Mouse (Mus musculus) gastrocnemius, postnatal 4 days (tissue): ENCODE measurements at regions not wholly inside any gene's neighbourhood (a gene's known extent, or its start where the extent isn't known, plus 50 kb on each side); places are given as distances from the start of the nearest gene placed in this dataset.

Experiments used
- DNase-seq, 2 experiments: peaks; one replicate each; pipeline ENCODE4 v3.0.0; 2021 to 2022; ENCODE audit warnings: low spot score in 2 of 2, mixed read lengths in 2 of 2

DNA sequence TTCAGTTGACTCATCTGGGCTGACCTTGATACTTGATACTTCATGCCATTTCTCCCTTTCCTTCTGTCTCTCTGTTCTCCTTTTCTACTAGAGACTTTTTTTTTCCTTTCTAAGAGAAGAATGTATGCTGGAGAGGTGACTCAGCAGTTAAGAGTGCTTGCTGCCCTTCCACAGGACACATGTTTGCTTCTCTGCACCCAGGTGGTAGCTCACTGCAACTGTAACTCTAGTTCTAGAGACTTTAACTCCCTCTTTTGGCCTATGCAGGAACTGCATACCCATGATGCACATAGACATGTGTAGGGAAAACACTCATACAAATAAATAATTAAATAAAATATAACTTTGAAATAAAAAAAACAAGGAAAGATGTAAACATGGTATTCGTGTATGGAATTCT lies 221.5 kb upstream of the Nr2f2 start:
- DNase-seq, result no peak

DNA sequence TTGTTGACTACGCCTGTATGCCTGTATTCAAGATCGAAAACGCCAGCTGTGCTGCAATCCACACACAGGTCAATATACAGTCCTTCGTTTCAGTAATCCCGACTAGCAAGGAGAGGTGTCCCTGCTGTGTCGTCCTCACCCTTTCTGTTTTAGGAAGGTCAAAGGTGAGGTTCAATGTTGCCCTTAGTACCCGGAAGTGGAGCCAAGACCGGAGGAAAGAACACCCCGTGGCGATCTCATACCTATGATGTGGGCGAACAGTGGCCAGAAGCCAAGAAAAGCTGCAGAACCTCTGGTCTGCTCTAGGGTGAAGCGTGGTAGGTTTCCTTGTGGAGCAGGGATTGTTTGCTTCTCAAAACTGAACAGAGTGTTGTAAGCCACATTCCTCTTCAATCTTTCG lies 217.9 kb upstream of the Nr2f2 start:
- DNase-seq, result no peak

DNA sequence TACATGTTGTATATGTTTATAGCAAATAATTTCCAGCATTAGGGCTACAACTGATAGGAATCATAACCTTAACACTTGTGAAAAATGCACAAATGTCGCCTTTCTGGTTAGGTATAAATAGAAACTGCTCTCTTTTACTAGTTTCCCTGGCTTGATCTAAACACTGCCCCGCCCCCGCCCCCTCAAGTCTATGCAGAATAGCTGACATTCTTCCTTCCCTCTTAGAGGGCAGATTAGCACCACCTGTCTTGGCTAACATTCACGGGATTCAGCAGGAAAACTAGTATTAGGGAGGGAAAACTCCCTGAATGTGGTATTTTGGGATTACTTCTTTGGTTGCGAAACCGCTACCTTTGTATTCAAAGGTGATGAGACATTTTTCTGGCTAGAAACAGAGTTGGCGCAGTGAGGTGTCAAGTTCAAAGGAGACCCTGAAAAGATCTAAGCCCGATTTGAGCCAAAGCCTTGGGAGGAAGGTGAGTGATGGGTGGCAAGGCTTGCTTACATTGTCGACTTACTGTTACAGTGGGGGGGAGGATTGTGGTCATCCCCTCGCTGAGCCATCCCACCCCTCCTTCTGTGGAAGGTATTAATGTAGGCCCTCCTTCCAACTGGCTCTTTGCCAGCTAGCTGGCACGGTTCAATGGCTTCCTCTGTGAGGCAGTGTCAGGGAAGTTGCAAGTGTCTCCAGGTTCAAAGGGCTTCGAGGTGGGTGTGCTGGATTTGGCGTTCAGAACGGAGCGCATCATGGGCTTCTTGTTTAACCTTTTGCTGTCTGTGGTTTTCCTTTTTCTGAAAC lies 209.8 kb upstream of the Nr2f2 start:
- DNase-seq, result peak in 1 of 2 experiments; percentile 19

DNA sequence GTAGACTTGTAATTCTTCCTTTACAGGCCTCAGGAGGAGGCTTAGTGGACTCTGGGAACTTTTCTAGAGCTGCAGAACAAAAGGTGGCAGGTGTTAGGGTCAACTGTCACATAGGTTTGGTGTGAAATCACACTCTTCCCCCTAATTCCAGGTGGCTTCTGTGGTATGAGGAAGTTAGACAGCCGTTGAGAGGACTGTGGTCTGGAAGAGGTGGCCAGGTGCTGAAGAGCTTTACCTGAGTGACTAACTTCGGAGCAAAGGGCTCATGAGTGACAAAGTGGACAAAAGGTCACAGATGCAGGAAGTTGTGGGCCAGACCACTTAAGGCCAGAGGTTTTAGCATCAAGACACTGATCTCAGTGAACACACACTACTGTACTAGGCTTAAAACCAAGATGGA lies 209.1 kb upstream of the Nr2f2 start:
- DNase-seq, result no peak

DNA sequence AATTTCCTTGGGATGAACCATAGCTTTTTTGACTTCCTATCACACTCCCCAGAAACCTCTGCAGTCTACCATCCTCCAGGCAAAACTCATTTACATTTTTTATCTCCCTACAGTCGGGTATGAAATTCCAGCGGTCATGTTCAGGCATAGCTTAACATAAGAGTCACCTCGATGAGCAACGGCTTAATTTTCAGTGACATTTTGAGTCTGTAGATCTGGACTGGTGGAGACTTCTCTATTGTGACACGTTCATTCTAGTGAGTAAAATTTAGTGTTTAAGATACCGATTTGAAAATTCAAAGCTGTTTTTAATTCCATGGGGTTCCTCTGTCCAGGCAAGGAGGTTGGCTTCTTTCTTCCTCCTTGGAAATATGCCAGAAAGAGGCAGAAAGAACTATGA lies 207.7 kb upstream of the Nr2f2 start:
- no peak for DNase-seq

DNA sequence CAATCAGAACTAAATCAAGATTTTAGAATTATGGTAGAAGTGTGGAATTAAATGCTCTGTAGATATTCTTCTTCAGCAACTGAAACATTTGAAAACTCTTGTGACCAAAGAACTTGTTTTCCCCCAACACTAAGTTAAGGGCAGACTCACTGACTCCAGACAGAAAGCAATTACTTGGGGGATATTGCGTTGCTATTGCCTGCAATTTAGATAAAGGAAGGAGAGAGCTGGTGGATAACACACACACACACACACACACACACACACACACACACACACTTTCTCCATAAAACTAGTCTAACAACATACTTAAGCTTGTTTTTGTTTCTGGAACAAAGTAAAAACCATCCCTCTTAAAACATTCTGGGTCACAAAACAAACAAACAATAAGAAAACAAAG lies 198.5 kb upstream of the Nr2f2 start:
- no peak for DNase-seq

DNA sequence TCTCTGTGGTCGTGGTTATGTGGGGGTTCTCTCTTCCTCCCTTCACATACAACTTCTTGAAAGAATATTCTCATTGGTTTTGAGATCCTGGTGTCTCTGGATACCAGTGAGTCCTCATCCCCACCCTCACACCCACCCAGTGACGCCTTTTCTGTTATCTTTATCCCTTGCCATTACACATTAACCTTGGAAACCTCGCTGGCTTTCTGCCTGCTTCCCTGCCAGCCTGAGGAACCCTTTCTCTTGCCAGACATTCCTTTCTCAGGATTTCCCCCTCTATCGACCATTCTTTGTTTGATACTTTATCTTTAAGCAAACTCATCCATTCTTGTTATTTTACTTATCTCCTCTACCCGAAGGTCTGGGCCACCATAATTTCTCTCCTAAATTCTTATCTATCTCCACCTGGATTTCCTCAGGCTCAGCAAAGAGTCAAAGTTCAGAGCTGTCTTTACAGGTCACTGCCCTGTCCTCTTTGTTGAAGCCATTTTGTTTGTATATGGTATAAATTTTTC lies 182.5 kb upstream of the Nr2f2 start:
- DNase-seq, result no peak

DNA sequence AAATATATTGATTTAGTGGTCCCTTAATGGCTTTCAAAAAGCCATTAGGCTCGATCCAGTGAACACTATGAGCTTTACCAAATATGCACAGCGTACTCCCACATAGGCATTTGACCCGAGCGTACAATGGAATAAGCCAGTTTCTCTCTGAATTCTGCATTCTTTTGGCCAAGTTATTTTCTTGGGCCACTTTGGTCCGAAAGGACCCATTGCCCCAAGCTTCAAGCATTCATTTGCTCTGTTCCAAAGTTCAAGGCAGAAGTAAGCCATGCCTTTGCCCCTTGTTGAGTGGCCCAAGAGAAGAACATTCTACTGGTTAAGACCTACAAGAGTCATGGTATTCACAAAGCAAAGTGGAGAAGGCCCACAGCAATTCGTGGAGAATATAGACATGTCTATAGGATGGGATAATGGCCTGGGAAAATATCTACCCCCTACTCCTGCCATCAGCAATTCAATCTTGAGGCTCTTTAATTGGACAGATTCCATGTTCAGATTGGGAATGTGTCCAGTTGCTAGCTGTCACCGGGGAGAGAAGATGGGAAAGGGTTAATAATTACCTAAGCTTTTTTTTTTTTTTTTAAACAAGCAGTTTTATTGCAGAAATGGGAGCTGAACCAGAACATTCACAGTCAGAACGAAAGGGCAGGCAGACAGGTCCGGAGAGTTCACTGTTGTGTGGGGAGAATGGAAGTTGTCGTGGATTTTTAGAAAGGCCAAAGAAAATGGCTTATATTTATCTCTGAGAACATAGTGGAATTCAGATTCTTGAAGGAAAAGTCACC lies 175.5 kb upstream of the Nr2f2 start:
- no peak for DNase-seq

DNA sequence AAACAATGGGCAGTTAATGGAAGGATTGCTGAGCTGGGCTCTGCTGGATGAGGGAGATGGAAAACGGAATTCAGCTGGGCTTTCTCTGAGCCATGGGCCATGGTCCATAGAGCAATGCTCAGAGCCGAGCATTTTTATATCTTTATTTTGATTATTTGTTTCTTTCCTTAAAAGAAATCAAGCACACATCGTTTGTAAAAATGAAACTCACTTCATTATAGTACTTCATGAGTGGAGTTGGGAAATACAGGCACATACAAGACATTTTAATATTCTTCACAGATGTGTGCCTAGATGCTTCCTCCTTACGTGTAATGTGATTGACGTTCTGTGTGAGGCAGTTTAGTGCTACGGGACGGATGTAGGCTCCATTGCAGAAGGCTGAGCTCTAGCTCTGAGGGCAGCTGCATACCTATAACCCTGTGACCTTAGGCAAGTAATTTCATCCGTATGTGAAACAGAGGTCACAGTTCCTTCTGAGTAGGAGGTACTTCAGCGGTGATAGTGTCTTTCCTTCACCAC lies 172.6 kb upstream of the Nr2f2 start:
- no peak for DNase-seq

DNA sequence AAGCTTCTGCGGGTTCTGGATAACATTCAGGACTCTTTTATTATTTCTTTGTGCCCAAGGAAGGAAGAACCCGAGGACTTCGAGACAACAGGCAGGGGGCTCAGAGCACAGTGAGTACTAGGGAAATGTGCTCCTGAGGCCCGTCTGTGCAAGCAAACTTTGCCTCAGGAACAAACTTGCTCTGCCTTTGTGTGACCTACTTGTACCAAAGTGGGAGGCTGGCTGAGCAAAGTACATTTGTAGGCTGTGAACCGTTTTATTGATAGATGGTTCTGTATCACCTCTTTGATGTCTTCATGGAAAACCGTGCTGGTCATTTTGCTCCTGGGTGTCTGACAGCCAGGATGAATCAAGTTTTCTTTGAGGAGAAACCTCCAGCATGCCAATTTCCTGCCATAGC lies 169.5 kb upstream of the Nr2f2 start:
- DNase-seq, result no peak

DNA sequence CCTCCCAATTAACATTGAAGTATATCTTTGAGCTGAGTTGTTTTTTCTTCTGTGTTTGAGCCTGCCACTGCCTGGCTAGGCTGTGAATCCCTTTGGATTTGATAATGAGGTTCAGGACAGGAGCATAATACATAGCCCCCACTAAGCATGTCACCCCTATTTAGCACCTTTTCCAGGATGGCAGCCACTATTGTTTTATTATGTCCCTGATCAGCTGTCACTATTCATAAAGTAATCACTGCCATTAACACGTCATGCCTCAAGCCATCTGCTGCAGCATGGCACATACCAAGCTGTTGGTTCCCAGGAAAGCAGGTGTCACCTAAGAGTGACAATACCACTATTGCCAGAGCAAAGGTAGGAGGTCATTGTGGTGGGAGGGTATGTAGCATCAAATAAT lies 167.0 kb upstream of the Nr2f2 start:
- DNase-seq, result no peak

DNA sequence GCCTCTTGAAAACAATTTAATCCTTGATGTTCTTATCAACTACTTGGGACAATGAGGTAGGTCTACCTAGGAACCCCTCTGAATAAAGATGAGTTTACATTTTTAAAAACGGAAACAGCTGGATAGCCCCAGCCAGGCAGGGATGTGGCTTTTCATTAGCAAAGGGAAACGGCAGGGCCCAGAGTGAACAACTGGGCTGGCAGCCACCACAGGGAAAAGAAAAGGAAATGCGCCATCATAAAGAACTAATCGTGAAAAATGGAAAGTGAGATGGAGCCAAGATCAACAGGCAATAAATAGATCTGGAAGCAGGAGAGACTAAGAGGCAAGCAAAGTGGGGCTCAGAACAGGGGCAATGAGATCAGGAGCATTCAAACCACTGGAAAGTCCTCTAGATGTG lies 161.4 kb upstream of the Nr2f2 start:
- DNase-seq, result no peak

DNA sequence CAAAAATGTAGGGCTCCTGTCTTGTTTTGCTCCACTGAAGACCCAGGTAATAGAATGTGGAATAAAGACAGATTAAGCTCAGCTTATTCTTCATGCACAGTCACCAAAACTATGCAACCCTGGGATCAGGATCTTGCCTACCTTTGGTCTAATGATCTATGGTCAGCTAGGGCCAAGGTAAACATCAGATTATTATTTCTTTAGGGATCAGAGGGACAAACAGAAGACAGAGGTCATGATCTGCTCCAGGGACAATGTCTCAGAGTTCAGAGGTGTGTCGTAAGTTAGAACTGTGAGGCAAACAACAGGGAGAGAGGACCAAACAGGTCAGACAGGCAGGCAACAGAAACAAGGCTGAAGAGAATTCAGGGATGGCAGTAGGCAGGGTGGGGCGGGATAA lies 158.8 kb upstream of the Nr2f2 start:
- no peak for DNase-seq

DNA sequence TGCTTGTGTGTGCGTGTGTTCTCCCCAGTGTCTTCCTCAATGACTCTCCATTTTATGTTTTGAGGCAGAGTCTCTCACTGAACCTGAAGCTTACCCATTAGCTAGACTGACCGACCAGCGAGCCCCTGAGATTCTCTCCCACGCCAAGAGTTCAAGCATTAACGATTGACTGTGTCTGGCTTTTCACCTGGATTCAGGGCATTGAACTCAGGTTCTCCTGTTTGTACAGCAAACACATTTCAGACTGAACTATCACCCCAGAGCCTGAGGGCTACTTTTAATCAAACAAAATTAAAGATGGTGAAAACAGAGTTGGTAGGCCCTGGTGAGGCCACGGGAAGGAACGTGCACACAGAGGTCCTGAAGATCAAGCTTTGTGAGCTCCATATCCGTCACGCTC lies 158.2 kb upstream of the Nr2f2 start:
- DNase-seq, result no peak

DNA sequence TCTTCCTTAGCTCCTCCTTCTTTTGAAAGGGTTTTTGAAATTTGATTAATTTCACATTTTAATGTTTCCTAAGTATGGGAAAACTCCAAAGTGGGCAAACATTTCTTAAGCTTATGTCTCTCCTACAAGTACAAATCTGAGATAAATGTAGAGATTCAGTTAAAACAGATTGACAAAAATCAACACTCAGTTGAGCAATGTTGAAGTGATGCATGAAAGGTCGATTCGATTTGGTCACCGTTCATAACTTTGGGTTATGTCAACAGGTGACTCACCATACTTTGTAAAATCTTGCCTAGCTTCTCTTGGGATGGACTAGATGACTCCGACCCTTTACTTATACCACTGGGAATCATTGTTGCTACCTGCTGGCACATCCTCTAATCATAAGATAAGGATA lies 157.7 kb upstream of the Nr2f2 start:
- no peak for DNase-seq

DNA sequence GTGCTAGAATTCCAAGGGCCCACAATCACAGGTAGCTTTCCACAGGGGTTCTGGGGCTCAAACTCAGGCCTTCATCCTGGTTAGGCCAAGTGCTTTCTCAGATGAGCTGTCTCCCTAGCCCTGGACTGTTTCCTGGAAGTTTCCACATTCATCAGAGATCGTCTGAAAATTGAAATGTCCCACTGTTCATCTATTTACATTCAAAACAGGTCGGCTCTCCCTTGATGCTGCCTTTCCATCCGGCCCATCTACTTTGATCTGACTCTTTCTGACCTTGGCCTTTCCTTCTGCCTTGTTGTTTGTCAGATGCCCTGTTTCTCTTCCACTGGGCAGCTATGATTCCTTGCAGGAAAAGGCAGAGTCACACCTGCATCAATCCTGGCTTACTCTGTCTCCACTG lies 150.2 kb upstream of the Nr2f2 start:
- DNase-seq, result no peak

DNA sequence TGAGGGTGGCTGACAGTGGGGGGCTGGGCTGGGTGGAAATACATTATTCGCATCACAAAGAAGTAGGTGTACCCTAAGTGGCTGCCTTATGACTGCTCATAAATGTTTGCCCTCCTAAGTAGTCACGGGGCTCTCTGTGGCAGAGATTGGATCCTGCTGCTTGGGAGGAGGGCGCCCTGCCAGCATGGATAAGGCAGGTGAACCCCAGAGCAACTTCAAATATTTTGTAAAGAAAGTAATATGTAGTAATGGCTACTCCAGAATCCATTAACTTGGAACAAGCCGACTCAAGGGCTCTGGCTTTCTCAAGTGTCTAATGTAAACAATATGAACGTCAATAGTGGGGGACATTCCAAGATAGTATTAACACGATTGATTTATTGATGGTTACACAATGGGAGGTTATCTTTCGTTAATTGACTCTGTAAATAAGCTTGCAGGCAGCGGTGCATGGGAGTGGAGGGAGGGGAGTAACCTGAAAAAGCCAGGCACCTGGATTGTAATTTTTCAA lies 148.9 kb upstream of the Nr2f2 start:
- no peak for DNase-seq

DNA sequence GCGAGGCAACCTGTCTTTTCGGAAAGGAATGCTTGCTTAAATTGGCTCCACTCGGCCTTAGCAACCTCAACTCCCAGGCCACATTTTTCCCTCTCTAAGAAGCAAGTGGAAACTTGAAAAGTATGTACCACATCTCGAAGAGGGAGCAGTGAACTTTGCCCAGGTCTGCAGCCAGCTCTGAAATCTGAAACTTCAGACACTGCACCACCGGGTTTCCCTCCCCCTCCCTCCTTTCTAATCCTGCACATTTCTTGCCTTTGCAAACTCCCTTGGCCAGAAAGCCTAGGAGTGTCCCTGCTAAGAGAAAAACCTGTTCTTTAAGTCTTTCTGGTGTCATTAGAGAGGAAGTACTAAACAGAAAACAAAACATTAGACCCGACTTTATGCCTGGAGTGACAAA lies 148.1 kb upstream of the Nr2f2 start:
- peak in 1 of 2 experiments; percentile 31 for DNase-seq

DNA sequence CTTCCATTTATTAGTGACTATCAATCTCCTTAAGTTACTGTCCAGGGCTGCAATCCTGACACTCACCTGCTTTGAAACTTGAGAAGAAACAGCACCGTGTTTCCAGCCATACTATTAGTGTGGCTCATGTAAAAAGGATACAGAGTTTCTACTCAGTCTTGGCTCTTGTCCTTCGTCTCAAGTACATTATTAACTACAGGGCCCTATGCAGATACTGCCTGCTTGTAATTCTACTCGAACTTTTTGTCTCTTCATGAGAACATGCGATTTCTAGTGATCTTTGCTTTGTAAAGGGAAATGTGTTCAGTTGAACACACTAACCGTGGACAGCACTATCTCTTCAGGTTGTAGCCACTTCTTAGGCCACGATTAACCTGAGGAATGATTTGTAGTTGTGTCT lies 145.8 kb upstream of the Nr2f2 start:
- no peak for DNase-seq

DNA sequence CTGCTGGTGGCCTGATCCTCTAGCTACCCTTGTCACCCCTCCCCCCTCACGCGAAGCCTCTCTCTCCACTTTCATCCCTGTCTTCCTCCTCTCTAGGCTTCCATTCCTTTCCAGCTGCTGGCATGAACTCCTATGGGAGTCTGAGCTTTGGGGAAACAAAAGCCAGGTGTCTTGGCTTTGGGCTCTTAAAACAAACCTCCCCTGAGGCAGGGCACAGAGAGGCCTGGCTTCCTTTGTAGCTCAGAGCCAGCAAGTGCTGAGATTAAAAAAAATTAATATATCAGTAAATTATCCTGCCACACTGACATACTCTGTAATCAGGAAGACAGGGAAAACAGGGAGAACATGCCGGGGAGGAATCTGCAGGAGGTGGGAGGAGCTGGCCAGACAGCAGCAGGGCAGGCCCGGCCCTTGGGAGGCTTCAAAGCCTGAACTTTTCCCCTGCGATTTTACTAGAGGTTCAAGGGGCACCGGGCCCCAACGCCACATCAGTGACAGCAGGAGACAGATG lies 139.2 kb upstream of the Nr2f2 start:
- no peak for DNase-seq

DNA sequence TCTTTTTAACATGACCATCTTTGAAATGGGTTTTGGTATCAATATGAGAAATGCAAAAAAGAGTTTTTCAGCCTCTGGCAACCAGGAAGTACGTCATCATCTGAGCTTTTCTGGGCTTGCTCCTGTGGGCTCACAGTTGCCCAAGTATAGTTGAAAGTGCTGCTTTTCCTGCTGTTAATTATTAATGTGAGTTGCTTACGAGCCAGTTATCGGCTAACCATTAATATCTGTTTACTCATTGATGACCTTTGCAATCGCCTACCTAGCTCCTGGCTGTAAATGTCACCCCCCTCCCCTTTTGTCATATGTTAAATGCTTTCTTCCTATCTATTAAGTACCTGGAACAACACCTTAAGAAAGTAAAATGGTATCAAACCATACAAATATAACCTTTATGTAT lies 135.3 kb upstream of the Nr2f2 start:
- DNase-seq, result no peak
